Mouse (Mus musculus): Measurements from ENCODE around the gene Ppy.

- TF ChIP-seq CTCF (IDR thresholded peaks at IDR 0.05; ENCODE audit: borderline replicate concordance, extremely low read depth, insufficient read depth, insufficient read length), result no peak
- no peak for TF ChIP-seq POLR2A (IDR thresholded peaks at IDR 0.05; ENCODE audit: borderline replicate concordance, extremely low read depth, insufficient read depth, insufficient read length, poor library complexity, severe bottlenecking)
These were observed 47.9 kb downstream of the Ppy start for GRCm38 (mm10) chr11:102053183-102053582.
